Mouse (Mus musculus) MEL (cell line): ENCODE measurements around the gene Ccdc155.

Experiments
- BHLHE40 ChIP-seq: IDR thresholded peaks from 2 replicates; pipeline ENCODE4 v1.6.1; 2012; ENCODE audit warnings: low read depth, mild to moderate bottlenecking, inconsistent platforms, low read length, improper control_type of control experiment, borderline replicate concordance
- CTCF ChIP-seq, 3 experiments: IDR thresholded peaks in 2 of 3; conservative IDR thresholded peaks in 1 of 3; 2 replicates each; pipeline ENCODE4 v1.5.1; 2011 to 2012; ENCODE audit warnings: low read length in 3 of 3, low read depth in 2 of 3, mild to moderate bottlenecking in 2 of 3, improper control_type of control experiment in 1 of 3, inconsistent platforms in 1 of 3, mixed read lengths in 1 of 3, moderate library complexity in 1 of 3; ENCODE audit not compliant: control insufficient read depth in 1 of 3, insufficient read depth in 1 of 3, poor library complexity in 1 of 3, severe bottlenecking in 1 of 3
- GABPA ChIP-seq: IDR thresholded peaks from 2 replicates; pipeline ENCODE4 v1.6.1; 2012; ENCODE audit warnings: low read depth, mild to moderate bottlenecking, inconsistent platforms, low read length, improper control_type of control experiment, moderate library complexity
- MAFK ChIP-seq: IDR thresholded peaks from 2 replicates; pipeline ENCODE4 v1.6.1; 2011; ENCODE audit warnings: low read depth, mild to moderate bottlenecking, low read length, improper control_type of control experiment, borderline replicate concordance
- NRF1 ChIP-seq: IDR thresholded peaks from 2 replicates; pipeline ENCODE4 v1.6.1; 2014; ENCODE audit warnings: low read depth, mild to moderate bottlenecking, inconsistent platforms, low read length, improper control_type of control experiment, moderate library complexity; ENCODE audit not compliant: poor library complexity, insufficient read depth, severe bottlenecking
- POLR2A ChIP-seq, 2 experiments: IDR thresholded peaks; 2 replicates each; pipeline ENCODE4 v1.6.1; 2011 to 2012; ENCODE audit warnings: low read length in 2 of 2, mild to moderate bottlenecking in 2 of 2, control low read depth in 1 of 2, improper control_type of control experiment in 1 of 2, low read depth in 1 of 2, moderate library complexity in 1 of 2; ENCODE audit not compliant: control insufficient read depth in 1 of 2, insufficient read depth in 1 of 2, poor library complexity in 1 of 2
- POLR2AphosphoS2 ChIP-seq: IDR thresholded peaks from 2 replicates; pipeline ENCODE4 v1.6.1; 2011; ENCODE audit warnings: low read length, improper control_type of control experiment
- UBTF ChIP-seq: IDR thresholded peaks from 2 replicates; pipeline ENCODE4 v1.6.1; 2012; ENCODE audit warnings: low read depth, mild to moderate bottlenecking, inconsistent platforms, low read length, improper control_type of control experiment, moderate library complexity, borderline replicate concordance; ENCODE audit not compliant: insufficient read depth
- USF1 ChIP-seq: IDR thresholded peaks from 2 replicates; pipeline ENCODE4 v1.6.1; 2014; ENCODE audit warnings: low read depth, mild to moderate bottlenecking, inconsistent platforms, low read length, improper control_type of control experiment, moderate library complexity
- ZC3H11A ChIP-seq: IDR thresholded peaks from 2 replicates; pipeline ENCODE4 v1.6.1; 2012; ENCODE audit warnings: low read depth, mild to moderate bottlenecking, inconsistent platforms, low read length, improper control_type of control experiment
- ZNF384 ChIP-seq: IDR thresholded peaks from 2 replicates; pipeline ENCODE4 v1.6.1; 2012; ENCODE audit warnings: low read depth, mild to moderate bottlenecking, inconsistent platforms, low read length, improper control_type of control experiment

DNA sequence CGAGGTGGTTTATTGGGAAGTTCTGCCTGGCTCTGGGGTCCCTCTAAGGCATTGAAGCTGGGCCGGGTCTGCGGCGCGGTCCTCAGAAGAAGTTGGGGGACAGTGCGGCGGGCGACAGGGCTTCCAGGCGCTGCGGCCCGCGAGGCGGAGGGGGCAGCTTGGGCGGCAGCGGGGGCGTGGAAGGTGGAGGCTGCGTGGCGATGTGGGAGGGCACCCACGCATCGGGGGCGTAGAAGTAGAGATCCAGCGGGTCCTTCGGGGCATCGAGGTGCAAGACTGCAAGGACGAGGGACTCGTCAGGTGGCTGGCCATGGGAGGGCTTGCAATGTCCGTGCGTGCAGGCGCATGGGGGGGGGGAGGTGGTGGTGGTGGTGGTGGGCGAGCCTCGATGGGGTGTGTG, 28.3 kb downstream of the Ccdc155 start:
- no peak for TF ChIP-seq MAFK
- TF ChIP-seq POLR2A (IDR thresholded peaks at IDR 0.05; ENCODE audit: control insufficient read depth in 1 of 2, insufficient read depth in 1 of 2, low read depth in 1 of 2, low read length in 2 of 2, poor library complexity in 1 of 2): no peak
- no peak for TF ChIP-seq BHLHE40
- TF ChIP-seq CTCF (IDR thresholded peaks at IDR 0.05 in 2 of 3, conservative IDR thresholded peaks at IDR 0.05 in 1 of 3; ENCODE audit: control insufficient read depth in 1 of 3, insufficient read depth in 1 of 3, low read depth in 2 of 3, low read length in 3 of 3, poor library complexity in 1 of 3, severe bottlenecking in 1 of 3): no peak
- no peak for TF ChIP-seq NRF1
- no peak for TF ChIP-seq ZC3H11A
- no peak for TF ChIP-seq ZNF384
- TF ChIP-seq GABPA: no peak
- no peak for TF ChIP-seq UBTF
- no peak for TF ChIP-seq POLR2AphosphoS2
- no peak for TF ChIP-seq USF1
